11 mouse cellular contexts compared by ENCODE assay signal in the genomic region with DNA sequence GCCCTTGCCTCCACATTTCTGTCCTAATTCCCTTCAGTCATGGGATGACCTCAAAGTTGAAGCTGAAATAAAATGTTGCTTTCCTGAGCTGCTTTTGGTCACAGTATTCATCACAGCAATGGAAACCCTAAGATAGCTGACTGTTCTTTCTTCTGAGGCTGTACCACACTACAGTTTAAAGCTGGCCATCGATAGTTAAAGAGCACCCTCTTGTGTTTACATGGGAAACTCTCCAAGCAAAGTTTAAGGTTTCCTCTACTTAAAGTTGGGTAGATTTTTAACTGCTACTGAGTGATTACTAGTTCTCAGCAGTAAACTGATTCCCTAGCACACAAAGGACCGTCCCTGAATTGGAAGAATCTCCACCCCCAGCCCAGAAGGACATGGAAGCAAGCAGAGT. TPM values are rescaled to one million over a fixed set of nuclear protein-coding genes. Genes with fewer than 3 reads are reported as not detected.
DNase-seq lines count a peak whose midpoint lies in the region; ATAC-seq lines count a peak whose summit lies in the region.
"Had no signal": no experiment of that assay in that cellular context is flagged by ENCODE, and none has a peak within 500 bp of the region (broad histone marks: within the 10 kb centered on the region; RNA-seq: fewer than 3 reads in every experiment).

No protein-coding gene starts in this region.

- no peaks in the 10 kb centered on the region for H3K27me3 ChIP-seq in embryonic facial prominence, embryonic 11.5 days (ENCODE audit: control insufficient read depth, insufficient read depth, low read length)
- no peaks in the 10 kb centered on the region for H3K27me3 ChIP-seq in embryonic facial prominence, embryonic 10.5 days (replicated peaks; ENCODE audit: low read depth, poor library complexity, severe bottlenecking)
- H3K27me3 ChIP-seq in lung, embryonic 16.5 days (ENCODE audit: control insufficient read depth, insufficient read depth, low read depth, low read length): no peaks in the 10 kb centered on the region
- no peaks in the 10 kb centered on the region for H3K27me3 ChIP-seq in splenic B cell, adult 2 months (ENCODE audit: control insufficient read depth, insufficient read depth, low read length, poor library complexity, severe bottlenecking)

- H3K4me1 ChIP-seq in embryonic facial prominence, embryonic 11.5 days (ENCODE audit: control insufficient read depth, insufficient read depth, low read length): no peaks in the 10 kb centered on the region
- H3K4me1 ChIP-seq in embryonic facial prominence, embryonic 10.5 days: no peaks in the 10 kb centered on the region
- H3K4me1 ChIP-seq in lung, embryonic 16.5 days (replicated peaks; ENCODE audit: control insufficient read depth, insufficient read depth, low read length): peaks cover 4% of the 10 kb centered on the region

- no peak for ATAC-seq in embryonic facial prominence, embryonic 11.5 days (replicated peaks; ENCODE audit: insufficient number of reproducible peaks, low FRiP score, low TSS enrichment, low read depth)
- 0 out of 2 replicates have a peak, but pooled peaks have one; percentile 16 for ATAC-seq in lung, embryonic 16.5 days (ENCODE audit: low read depth)
- ATAC-seq in granulocyte monocyte progenitor cell, adult 5-6 weeks (replicated peaks; ENCODE audit: poor library complexity, severe bottlenecking): 0 out of 2 replicates have a peak, but pooled peaks have one; percentile 30

- peaks cover 15% of the 10 kb centered on the region for H3K36me3 ChIP-seq in embryonic facial prominence, embryonic 11.5 days (replicated peaks; ENCODE audit: control insufficient read depth, insufficient read depth, low read depth, low read length)
- peaks cover 99% of the 10 kb centered on the region for H3K36me3 ChIP-seq in embryonic facial prominence, embryonic 10.5 days (replicated peaks)
- H3K36me3 ChIP-seq in lung, embryonic 16.5 days (ENCODE audit: control insufficient read depth, insufficient read depth, low read length): peaks cover 21% of the 10 kb centered on the region
- peaks cover 20% of the 10 kb centered on the region for H3K36me3 ChIP-seq in splenic B cell, adult 2 months (ENCODE audit: control insufficient read depth, insufficient read depth, low read length, poor library complexity, severe bottlenecking)

- DNase-seq in embryonic facial prominence, embryonic 11.5 days (ENCODE audit: low spot score): peak; percentile 20
- DNase-seq in embryonic facial prominence, embryonic 10.5 days (ENCODE audit: low spot score): no peak
- DNase-seq in lung, postnatal 4 days: no peak
- DNase-seq in splenic B cell, adult 2 months (ENCODE audit: low read depth, low spot score): peak; percentile 63
- DNase-seq in adrenal gland, postnatal 25 days: no peak
- DNase-seq in left cerebral cortex, adult 9 months (ENCODE audit: low spot score in 2 of 2): no peak
- DNase-seq: cerebellum, adult 11-12 months; gastrocnemius, postnatal 36 days; kidney, postnatal 14 days had no signal

- no peak overlapping the region for H3K4me2 ChIP-seq in embryonic facial prominence, embryonic 11.5 days (ENCODE audit: low read depth, low read length)
- H3K4me2 ChIP-seq in lung, embryonic 16.5 days (ENCODE audit: low read depth, low read length): no peak overlapping the region

- no peak overlapping the region for H3K27ac ChIP-seq in embryonic facial prominence, embryonic 11.5 days (replicated peaks; ENCODE audit: low read depth, low read length)
- no peak overlapping the region for H3K27ac ChIP-seq in embryonic facial prominence, embryonic 10.5 days (replicated peaks)
- no peak overlapping the region for H3K27ac ChIP-seq in lung, embryonic 16.5 days (ENCODE audit: low read length)

- WGBS in embryonic facial prominence, embryonic 11.5 days: 77% methylated on average over 2 of the region's 2 CpGs
- WGBS in embryonic facial prominence, embryonic 10.5 days: 75% methylated on average over 2 of the region's 2 CpGs
- WGBS in lung, embryonic 16.5 days: 35% methylated on average over 2 of the region's 2 CpGs

- no peak overlapping the region for H3K9ac ChIP-seq in embryonic facial prominence, embryonic 11.5 days (replicated peaks; ENCODE audit: low read length)
- H3K9ac ChIP-seq in lung, embryonic 16.5 days (ENCODE audit: low read length): no peak overlapping the region

- no peaks in the 10 kb centered on the region for H3K9me3 ChIP-seq in embryonic facial prominence, embryonic 11.5 days (replicated peaks; ENCODE audit: control insufficient read depth, low read length)
- H3K9me3 ChIP-seq in embryonic facial prominence, embryonic 10.5 days: no peaks in the 10 kb centered on the region
- no peaks in the 10 kb centered on the region for H3K9me3 ChIP-seq in lung, embryonic 16.5 days (ENCODE audit: control insufficient read depth, low read length)

- H3K4me3 ChIP-seq in embryonic facial prominence, embryonic 11.5 days (ENCODE audit: low read depth, low read length): no peak overlapping the region
- H3K4me3 ChIP-seq in embryonic facial prominence, embryonic 10.5 days: no peak overlapping the region
- H3K4me3 ChIP-seq in lung, embryonic 16.5 days (ENCODE audit: low read length): no peak overlapping the region

RNA-seq across cellular contexts. Expression of a gene that starts 13.9 kb away (rescaled TPM):
- 433 and 434 TPM in 2 replicates for polyA plus RNA-seq in embryonic facial prominence, embryonic 11.5 days (2014; fragmentation: Nextera tagmentation; extraction: Ambion mirVana)
- polyA plus RNA-seq in embryonic facial prominence, embryonic 10.5 days (2016; fragmentation: Nextera tagmentation; extraction: Ambion mirVana): 479 and 497 TPM in 2 replicates
- 281 and 310 TPM in 2 replicates for polyA plus RNA-seq in lung, embryonic 16.5 days (2015; fragmentation: Nextera tagmentation; extraction: Ambion mirVana)
- total RNA-seq in granulocyte monocyte progenitor cell, adult 5-6 weeks (2014; fragmentation: Nextera tagmentation): 131 and 137 TPM in 2 replicates
- 409 and 421 TPM in 2 replicates for total RNA-seq in granulocyte monocyte progenitor cell, adult 5-6 weeks (2017)
- total RNA-seq in adrenal gland, postnatal 25 days (2021): 67.1 and 74.1 TPM in 2 replicates

RNA-seq across cellular contexts. Expression of a gene that starts 27.0 kb away (rescaled TPM):
- polyA plus RNA-seq in embryonic facial prominence, embryonic 11.5 days (2014; fragmentation: Nextera tagmentation; extraction: Ambion mirVana): 13.7 and 14.6 TPM in 2 replicates
- 20.5 and 22.2 TPM in 2 replicates for polyA plus RNA-seq in embryonic facial prominence, embryonic 10.5 days (2016; fragmentation: Nextera tagmentation; extraction: Ambion mirVana)
- polyA plus RNA-seq in lung, embryonic 16.5 days (2015; fragmentation: Nextera tagmentation; extraction: Ambion mirVana): 13.1 and 13.2 TPM in 2 replicates
- 42.3 and 57.9 TPM in 2 replicates for total RNA-seq in granulocyte monocyte progenitor cell, adult 5-6 weeks (2014; fragmentation: Nextera tagmentation)
- total RNA-seq in granulocyte monocyte progenitor cell, adult 5-6 weeks (2017): 20.9 and 40.7 TPM in 2 replicates
- 47.1 and 57.3 TPM in 2 replicates for total RNA-seq in adrenal gland, postnatal 25 days (2021)

Comparison
In these comparisons a context has a peak if more than half of its experiments do, and no peak if none do; other contexts are left out.
1. DNase-seq: peak in embryonic facial prominence, embryonic 11.5 days (single experiment) and splenic B cell, adult 2 months (single experiment); none in embryonic facial prominence, embryonic 10.5 days (single experiment), lung, postnatal 4 days (0 of 2), adrenal gland, postnatal 25 days (single experiment) and left cerebral cortex, adult 9 months (0 of 2).